Mouse (Mus musculus) spleen, postnatal 10 days (tissue): ENCODE measurements around the gene Cd69.

Experiments used
- DNase-seq, 2 experiments: peaks; one replicate each; pipeline ENCODE4 v3.0.0; 2021 to 2022; ENCODE audit warnings: low spot score in 2 of 2

Cd69 gene

GRCm38 (mm10) chr6:129224090-129224489, 51.1 kb downstream of the Cd69 start:
- no peak for DNase-seq

GRCm38 (mm10) chr6:129223611-129224010, 51.6 kb downstream of the Cd69 start:
- DNase-seq = no peak

GRCm38 (mm10) chr6:129222188-129222800, 52.9 kb downstream of the Cd69 start:
- no peak for DNase-seq

- no peak for DNase-seq
These were observed 54.2 kb downstream of the Cd69 start for GRCm38 (mm10) chr6:129221053-129221452.

GRCm38 (mm10) chr6:129219897-129220517, 55.2 kb downstream of the Cd69 start:
- DNase-seq = no peak

- DNase-seq = no peak
These were observed 57.0 kb downstream of the Cd69 start for GRCm38 (mm10) chr6:129218191-129218696.
